Mouse (Mus musculus) embryonic fibroblast, embryonic 13.5 days (primary cell): ENCODE measurements around the gene Sesn1.

Experiments used
- CTCF ChIP-seq: IDR thresholded peaks from 2 replicates; pipeline ENCODE4 v1.5.1; 2011; ENCODE audit warnings: mild to moderate bottlenecking, control low read depth, low read length, moderate library complexity, borderline replicate concordance; ENCODE audit not compliant: insufficient read depth
- POLR2A ChIP-seq: IDR thresholded peaks from 2 replicates; pipeline ENCODE4 v1.6.1; 2011; ENCODE audit warnings: low read depth, mild to moderate bottlenecking, control low read depth, low read length, moderate library complexity

- no peak for TF ChIP-seq CTCF
- TF ChIP-seq POLR2A: no peak
Measured at GRCm38 (mm10) chr10:41880777-41881176, 71.0 kb downstream of the Sesn1 start.
